Mouse (Mus musculus): ENCODE measurements at regions not wholly inside any gene's neighbourhood (a gene's known extent, or its start where the extent isn't known, plus 50 kb on each side); places are given as distances from the start of the nearest gene placed in this dataset.

DNA sequence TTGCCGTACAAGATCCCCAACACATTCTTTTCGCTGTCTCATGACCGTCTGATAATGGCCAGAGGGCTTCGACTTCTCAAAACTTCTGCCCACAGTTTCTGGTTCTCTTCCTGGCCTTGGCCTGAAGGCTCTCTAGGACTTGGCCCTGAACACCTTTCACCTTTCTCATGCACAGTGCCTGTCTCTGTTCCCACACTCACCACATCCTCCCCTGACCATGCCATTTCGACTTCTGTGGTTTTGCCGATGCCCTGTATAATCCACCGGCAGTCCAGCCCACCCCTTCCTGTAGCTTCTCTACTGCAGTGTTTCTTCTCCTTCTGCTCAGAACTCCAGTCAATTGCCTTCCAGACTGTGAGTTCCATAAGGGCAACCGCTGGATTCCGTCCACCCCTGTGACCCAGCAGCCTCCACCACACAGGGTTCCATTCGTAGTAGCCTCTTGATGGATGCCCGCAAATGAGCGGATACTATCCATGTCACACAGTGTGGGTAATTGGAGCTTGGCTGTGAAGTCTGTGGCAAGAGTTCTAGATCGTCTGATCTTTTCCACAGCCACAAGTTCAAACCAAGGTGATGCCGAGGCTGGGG is 53.3 kb upstream of the Cnih3 start:
- DNase-seq (ENCODE audit: extremely low spot score in 1 of 2, low spot score in 1 of 2): no peak

DNA sequence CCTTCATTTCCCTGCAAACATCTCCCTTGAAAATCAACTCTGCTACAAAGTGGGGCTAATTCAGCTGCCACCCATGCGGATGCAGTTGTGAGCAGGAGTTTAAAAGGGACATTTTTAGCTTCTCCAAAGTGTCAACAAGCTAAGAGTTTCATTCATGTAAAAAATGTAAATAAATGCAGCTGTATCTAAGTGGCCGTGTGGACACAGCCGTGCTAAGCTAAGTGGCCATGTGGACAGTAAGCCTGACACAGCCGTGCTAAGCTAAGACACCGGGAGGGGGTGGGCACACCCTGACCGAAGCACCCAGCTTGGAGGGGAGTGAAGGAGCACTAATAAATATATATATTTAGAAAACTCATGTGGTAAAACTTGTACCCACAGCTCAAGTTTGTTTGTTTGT is 52.6 kb upstream of the Cnih3 start:
- no peak for DNase-seq (ENCODE audit: extremely low spot score in 1 of 2, low spot score in 1 of 2)

DNA sequence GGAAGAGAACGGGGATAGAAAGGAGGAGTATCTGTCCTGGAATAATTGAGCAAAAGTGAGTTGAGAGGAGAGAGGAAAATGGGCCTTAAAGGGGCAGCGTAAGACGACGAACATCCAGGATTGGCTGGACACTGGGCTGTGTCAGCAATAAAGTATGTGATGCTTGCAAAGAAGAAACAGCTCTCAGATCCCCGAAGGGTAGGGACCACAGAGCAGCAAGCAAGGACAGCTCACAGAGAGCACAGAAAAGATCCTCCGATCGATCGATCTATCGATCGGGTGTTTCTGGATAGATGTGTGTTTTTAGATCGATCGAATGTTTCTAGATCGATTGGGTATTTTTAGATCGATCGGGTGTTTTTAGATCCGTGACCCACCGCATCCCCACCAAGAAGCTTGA is 50.3 kb upstream of the Cnih3 start:
- DNase-seq (ENCODE audit: extremely low spot score in 1 of 2, low spot score in 1 of 2): no peak

All from frontal cortex, adult 2 months (tissue).